Mouse (Mus musculus) T-cell, adult 2 months (primary cell): ENCODE measurements around the gene Fam173b.

Experiments
- DNase-seq: peaks from one replicate; pipeline ENCODE4 v3.0.0; 2022; ENCODE audit warnings: low spot score

Gene Fam173b

GRCm38 (mm10) chr15:31587789-31588188 is 13.9 kb upstream of the Fam173b start:
- DNase-seq = no peak

- no peak for DNase-seq
Measured at GRCm38 (mm10) chr15:31588989-31589640, 12.5 kb upstream of the Fam173b start.

- no peak for DNase-seq
Measured at GRCm38 (mm10) chr15:31590176-31590575, 11.5 kb upstream of the Fam173b start.

GRCm38 (mm10) chr15:31592531-31592930 is 9.1 kb upstream of the Fam173b start:
- DNase-seq = no peak

GRCm38 (mm10) chr15:31594260-31594659 is 7.4 kb upstream of the Fam173b start:
- DNase-seq = no peak

- no peak for DNase-seq
Measured at GRCm38 (mm10) chr15:31595651-31596050, 6.0 kb upstream of the Fam173b start.

- no peak for DNase-seq
Measured at GRCm38 (mm10) chr15:31599834-31600233, 1.8 kb upstream of the Fam173b start.

GRCm38 (mm10) chr15:31601279-31601645 is 390 bp upstream of the Fam173b start:
- no peak for DNase-seq

- DNase-seq = peak; percentile 68
Measured at GRCm38 (mm10) chr15:31602426-31602825, 774 bp downstream of the Fam173b start.

- DNase-seq = no peak
Measured at GRCm38 (mm10) chr15:31603113-31603512, 1.5 kb downstream of the Fam173b start.

- no peak for DNase-seq
Measured at GRCm38 (mm10) chr15:31606821-31607220, 5.2 kb downstream of the Fam173b start.

- DNase-seq = no peak
Measured at GRCm38 (mm10) chr15:31611027-31611426, 9.4 kb downstream of the Fam173b start.

GRCm38 (mm10) chr15:31611976-31612375 is 10.3 kb downstream of the Fam173b start:
- DNase-seq = no peak

- DNase-seq = no peak
Measured at GRCm38 (mm10) chr15:31613826-31614453, 12.3 kb downstream of the Fam173b start.

GRCm38 (mm10) chr15:31614666-31615065 is 13.0 kb downstream of the Fam173b start:
- DNase-seq = no peak

GRCm38 (mm10) chr15:31617261-31617660 is 15.6 kb downstream of the Fam173b start:
- no peak for DNase-seq

- no peak for DNase-seq
Measured at GRCm38 (mm10) chr15:31619521-31619920, 17.9 kb downstream of the Fam173b start.

GRCm38 (mm10) chr15:31627277-31628154 is 25.9 kb downstream of the Fam173b start:
- DNase-seq = no peak

GRCm38 (mm10) chr15:31628180-31628579 is 26.5 kb downstream of the Fam173b start:
- no peak for DNase-seq

GRCm38 (mm10) chr15:31629556-31629955 is 27.9 kb downstream of the Fam173b start:
- DNase-seq = no peak

GRCm38 (mm10) chr15:31631396-31631858 is 29.8 kb downstream of the Fam173b start:
- DNase-seq = no peak

- DNase-seq = no peak
Measured at GRCm38 (mm10) chr15:31632478-31632877, 30.8 kb downstream of the Fam173b start.

- DNase-seq = no peak
Measured at GRCm38 (mm10) chr15:31634582-31634981, 32.9 kb downstream of the Fam173b start.
